Mouse (Mus musculus): ENCODE measurements around the gene Fbxo24.

The Fbxo24 gene

GRCm38 (mm10) chr5:137601365-137601729 lies 27.5 kb downstream of the Fbxo24 start:
- DNase-seq (ENCODE audit: low spot score in 2 of 2), result no peak

- DNase-seq (ENCODE audit: low spot score in 2 of 2), result peak; percentile 98 to 99
Observed at GRCm38 (mm10) chr5:137600619-137601364, 28.0 kb downstream of the Fbxo24 start, which contains the start of gene Mospd3. Mospd3 (minus strand) TSS chr5:137601058.

- DNase-seq (ENCODE audit: low spot score in 2 of 2), result no peak
Observed at GRCm38 (mm10) chr5:137600281-137600618, 28.6 kb downstream of the Fbxo24 start.

GRCm38 (mm10) chr5:137599600-137599999 lies 29.2 kb downstream of the Fbxo24 start:
- no peak for DNase-seq (ENCODE audit: low spot score in 2 of 2)

- no peak for DNase-seq (ENCODE audit: low spot score in 2 of 2)
Observed at GRCm38 (mm10) chr5:137598100-137598826, 30.5 kb downstream of the Fbxo24 start.

- no peak for DNase-seq (ENCODE audit: low spot score in 2 of 2)
Observed at GRCm38 (mm10) chr5:137597625-137598024, 31.2 kb downstream of the Fbxo24 start.

GRCm38 (mm10) chr5:137596601-137597261 lies 32.1 kb downstream of the Fbxo24 start:
- peak in 1 of 2 experiments; percentile 36 for DNase-seq (ENCODE audit: low spot score in 2 of 2)

GRCm38 (mm10) chr5:137595921-137596320 lies 32.9 kb downstream of the Fbxo24 start:
- no peak for DNase-seq (ENCODE audit: low spot score in 2 of 2)

GRCm38 (mm10) chr5:137590507-137590906 lies 38.3 kb downstream of the Fbxo24 start:
- DNase-seq (ENCODE audit: low spot score in 2 of 2), result no peak

- peak; percentile 69 to 86 for DNase-seq (ENCODE audit: low spot score in 2 of 2)
Observed at GRCm38 (mm10) chr5:137584976-137585375, 43.8 kb downstream of the Fbxo24 start.

GRCm38 (mm10) chr5:137583670-137584169 lies 45.1 kb downstream of the Fbxo24 start:
- no peak for DNase-seq (ENCODE audit: low spot score in 2 of 2)

GRCm38 (mm10) chr5:137582702-137583101 lies 46.1 kb downstream of the Fbxo24 start:
- DNase-seq (ENCODE audit: low spot score in 2 of 2), result no peak

- no peak for DNase-seq (ENCODE audit: low spot score in 2 of 2)
Observed at GRCm38 (mm10) chr5:137580246-137580645, 48.6 kb downstream of the Fbxo24 start.

- DNase-seq (ENCODE audit: low spot score in 2 of 2), result no peak
Observed at GRCm38 (mm10) chr5:137574470-137574901, 54.3 kb downstream of the Fbxo24 start.

GRCm38 (mm10) chr5:137570691-137571586 lies 57.9 kb downstream of the Fbxo24 start:
- DNase-seq (ENCODE audit: low spot score in 2 of 2), result peak; percentile 77 to 79

GRCm38 (mm10) chr5:137570181-137570580 lies 58.6 kb downstream of the Fbxo24 start:
- DNase-seq (ENCODE audit: low spot score in 2 of 2), result no peak

GRCm38 (mm10) chr5:137569665-137570064 lies 59.1 kb downstream of the Fbxo24 start, which contains the start of gene Tfr2:
Tfr2 (plus strand) TSS chr5:137569840.
- peak; percentile 87 to 90 for DNase-seq (ENCODE audit: low spot score in 2 of 2)

GRCm38 (mm10) chr5:137569031-137569430 lies 59.8 kb downstream of the Fbxo24 start:
- DNase-seq (ENCODE audit: low spot score in 2 of 2), result peak in 1 of 2 experiments; percentile 54

- DNase-seq (ENCODE audit: low spot score in 2 of 2), result no peak
Observed at GRCm38 (mm10) chr5:137568223-137568798, 60.5 kb downstream of the Fbxo24 start.

- peak in 1 of 2 experiments; percentile 52 for DNase-seq (ENCODE audit: low spot score in 2 of 2)
Observed at GRCm38 (mm10) chr5:137566416-137566815, 62.4 kb downstream of the Fbxo24 start.

GRCm38 (mm10) chr5:137565744-137566143 lies 63.1 kb downstream of the Fbxo24 start:
- no peak for DNase-seq (ENCODE audit: low spot score in 2 of 2)
